Mouse (Mus musculus): ENCODE data around the gene Pfas. TPM values are rescaled to one million over a fixed set of nuclear protein-coding genes. Genes with fewer than 3 reads are reported as not detected.

The Pfas gene
- total RNA-seq (2021) (10 to 100 TPM; 23.7 to 28.6 TPM), polyA plus RNA-seq (2012; rRNA removed) (14.5 and 16.7 TPM in 2 replicates)
- long read RNA-seq, full-length matches to known transcripts = 2 of 5 reads
- long read RNA-seq, partial matches to known transcripts = 1 of 5 reads
- long read RNA-seq, other reads (novel, unspliced or antisense) = 2 of 5 reads

- peak; percentile 94 for DNase-seq
Observed at GRCm38 (mm10) chr11:69008182-69009121, at the start of gene Pfas. Pfas (minus strand) TSS chr11:69008460.

GRCm38 (mm10) chr11:69053848-69054247 lies 45.6 kb upstream of the Pfas start:
- DNase-seq = no peak

- DNase-seq = no peak
Observed at GRCm38 (mm10) chr11:69052824-69053421, 44.7 kb upstream of the Pfas start.

GRCm38 (mm10) chr11:69051771-69052170 lies 43.5 kb upstream of the Pfas start:
- no peak for DNase-seq

- no peak for DNase-seq
Observed at GRCm38 (mm10) chr11:69050748-69051147, 42.5 kb upstream of the Pfas start.

- no peak for DNase-seq
Observed at GRCm38 (mm10) chr11:69048151-69048550, 39.9 kb upstream of the Pfas start.

GRCm38 (mm10) chr11:69047592-69047991 lies 39.3 kb upstream of the Pfas start:
- DNase-seq = no peak

- DNase-seq = no peak
Observed at GRCm38 (mm10) chr11:69046395-69046774, 38.1 kb upstream of the Pfas start.

GRCm38 (mm10) chr11:69045531-69046394 lies 37.5 kb upstream of the Pfas start, which contains the start of gene Aurkb:
Aurkb (plus strand) TSS chr11:69045647.
- peak; percentile 87 for DNase-seq

GRCm38 (mm10) chr11:69038173-69038572 lies 29.9 kb upstream of the Pfas start:
- no peak for DNase-seq

- peak; percentile 90 for DNase-seq
Observed at GRCm38 (mm10) chr11:69037231-69038061, 29.2 kb upstream of the Pfas start.

- peak; percentile 91 for DNase-seq
Observed at GRCm38 (mm10) chr11:69036486-69037230, 28.4 kb upstream of the Pfas start.

GRCm38 (mm10) chr11:69035849-69036248 lies 27.6 kb upstream of the Pfas start:
- DNase-seq = peak; percentile 93

GRCm38 (mm10) chr11:69035411-69035810 lies 27.2 kb upstream of the Pfas start:
- peak; percentile 29 for DNase-seq

GRCm38 (mm10) chr11:69034585-69034984 lies 26.3 kb upstream of the Pfas start:
- no peak for DNase-seq

GRCm38 (mm10) chr11:69033552-69033951 lies 25.3 kb upstream of the Pfas start:
- DNase-seq = no peak

GRCm38 (mm10) chr11:69028805-69029204 lies 20.5 kb upstream of the Pfas start:
- no peak for DNase-seq

GRCm38 (mm10) chr11:69026562-69026961 lies 18.3 kb upstream of the Pfas start:
- DNase-seq = no peak

- no peak for DNase-seq
Observed at GRCm38 (mm10) chr11:69020691-69021090, 12.4 kb upstream of the Pfas start.

GRCm38 (mm10) chr11:69016755-69017154 lies 8.5 kb upstream of the Pfas start:
- DNase-seq = no peak

Measured in adrenal gland, adult 2 months (tissue).